Mouse (Mus musculus): ENCODE measurements around the gene Slc16a13. TPM values are rescaled to one million over a fixed set of nuclear protein-coding genes. Genes with fewer than 3 reads are reported as not detected.
A peak's percentile ranks its signal among the peaks of the same experiment; 100 is the strongest.

Slc16a13 gene
- polyA plus RNA-seq, 1 experiment from 2014 or later: 16.1 TPM

GRCm38 (mm10) chr11:70227661-70228245, 6.9 kb upstream of the Slc16a13 start:
- no peaks in the 10 kb centered on the region for H3K9me3 ChIP-seq
- peaks cover 56% of the 10 kb centered on the region for H3K4me1 ChIP-seq
- H3K36me3 ChIP-seq (replicated peaks): no peaks in the 10 kb centered on the region
- WGBS: 85% methylated on average over 4 of the region's 4 CpGs
- H3K4me3 ChIP-seq: peak overlapping the region; percentile 39; the same call in 1 of the 2 replicates
- DNase-seq (ENCODE audit: extremely low spot score, low spot score): no peak
- peaks cover 89% of the 10 kb centered on the region for H3K27me3 ChIP-seq (ENCODE audit: poor library complexity, severe bottlenecking)
- no peak overlapping the region for H3K27ac ChIP-seq

DNA sequence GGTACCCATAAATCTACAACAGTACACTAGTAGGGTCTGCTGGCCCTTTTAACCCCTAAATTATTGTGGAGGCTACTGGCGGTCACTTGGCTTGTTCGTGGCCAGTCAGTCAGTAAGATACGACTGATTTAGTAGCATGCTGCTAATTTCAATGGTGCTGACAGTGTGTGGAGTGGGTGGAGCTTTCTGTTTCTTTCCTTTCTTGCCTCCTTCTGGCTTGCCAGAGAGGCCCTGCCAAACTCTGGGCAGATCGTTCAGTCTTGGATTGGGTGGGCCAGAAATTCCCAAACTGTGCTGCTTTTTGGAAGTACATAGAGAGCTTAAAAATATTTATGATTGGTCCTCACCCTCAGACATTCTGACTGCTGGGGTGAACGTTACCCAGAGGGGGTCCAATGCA, 6.3 kb upstream of the Slc16a13 start:
- H3K36me3 ChIP-seq (replicated peaks): no peaks in the 10 kb centered on the region
- peaks cover 54% of the 10 kb centered on the region for H3K4me1 ChIP-seq
- peaks cover 92% of the 10 kb centered on the region for H3K27me3 ChIP-seq (ENCODE audit: poor library complexity, severe bottlenecking)
- DNase-seq (ENCODE audit: extremely low spot score, low spot score): no peak
- peak overlapping the region; percentile 39 for H3K4me3 ChIP-seq
- no peaks in the 10 kb centered on the region for H3K9me3 ChIP-seq
- H3K27ac ChIP-seq: no peak overlapping the region
- WGBS: 43% methylated on average over 5 of the region's 5 CpGs

- WGBS: 3% methylated on average over 18 of the region's 18 CpGs
- no peaks in the 10 kb centered on the region for H3K9me3 ChIP-seq
- peaks cover 92% of the 10 kb centered on the region for H3K27me3 ChIP-seq (ENCODE audit: poor library complexity, severe bottlenecking)
- DNase-seq (ENCODE audit: extremely low spot score, low spot score): no peak
- peak overlapping the region; percentile 39 for H3K4me3 ChIP-seq
- no peaks in the 10 kb centered on the region for H3K36me3 ChIP-seq (replicated peaks)
- H3K27ac ChIP-seq: peak overlapping the region; percentile 35; the same call in 1 of the 2 replicates
- H3K4me1 ChIP-seq: peaks cover 57% of the 10 kb centered on the region
Observed at GRCm38 (mm10) chr11:70226602-70226890, 5.7 kb upstream of the Slc16a13 start.

GRCm38 (mm10) chr11:70225798-70226601, 5.1 kb upstream of the Slc16a13 start:
- peak; percentile 23 for DNase-seq (ENCODE audit: extremely low spot score, low spot score)
- H3K4me3 ChIP-seq: peak overlapping the region; percentile 39

GRCm38 (mm10) chr11:70223724-70224123, 2.9 kb upstream of the Slc16a13 start:
- no peak for DNase-seq (ENCODE audit: extremely low spot score, low spot score)
- Histone ChIP-seq H3K4me3 (no peak overlapping the region), H3K4me1 (peaks cover 64% of the 10 kb centered on the region), H3K27me3 (ENCODE audit: poor library complexity, severe bottlenecking) (peaks cover 79% of the 10 kb centered on the region), H3K9me3 (no peaks in the 10 kb centered on the region), H3K27ac (no peak overlapping the region), H3K36me3 (replicated peaks) (peaks cover under 1% of the 10 kb centered on the region; the same call in 1 of the 2 replicates)
- WGBS: 87% methylated on average over 9 of the region's 9 CpGs

More at GRCm38 (mm10) chr11:70225798-70226601, 5.1 kb upstream of the Slc16a13 start:
- peaks cover 87% of the 10 kb centered on the region for H3K27me3 ChIP-seq (ENCODE audit: poor library complexity, severe bottlenecking)
- WGBS: 17% methylated on average over 27 of the region's 27 CpGs
- H3K4me1 ChIP-seq: peaks cover 63% of the 10 kb centered on the region
- peak overlapping the region; percentile 35; the same call in 1 of the 2 replicates for H3K27ac ChIP-seq
- no peaks in the 10 kb centered on the region for H3K36me3 ChIP-seq (replicated peaks)
- H3K9me3 ChIP-seq: no peaks in the 10 kb centered on the region

GRCm38 (mm10) chr11:70221603-70222500, 988 bp upstream of the Slc16a13 start:
- Histone ChIP-seq H3K4me1 (peaks cover 54% of the 10 kb centered on the region), H3K36me3 (replicated peaks) (peaks cover 19% of the 10 kb centered on the region), H3K27ac (peak overlapping the region; percentile 90), H3K4me3 (peak overlapping the region; percentile 65), H3K27me3 (ENCODE audit: poor library complexity, severe bottlenecking) (peaks cover 79% of the 10 kb centered on the region), H3K9me3 (no peaks in the 10 kb centered on the region)
- WGBS: 10% methylated on average over 14 of the region's 14 CpGs
- no peak for DNase-seq (ENCODE audit: extremely low spot score, low spot score)

GRCm38 (mm10) chr11:70220323-70220722, 541 bp downstream of the Slc16a13 start:
- Histone ChIP-seq H3K27ac (peak overlapping the region; percentile 90), H3K4me3 (peak overlapping the region; percentile 65), H3K4me1 (peaks cover 49% of the 10 kb centered on the region), H3K36me3 (replicated peaks) (peaks cover 23% of the 10 kb centered on the region), H3K9me3 (no peaks in the 10 kb centered on the region), H3K27me3 (ENCODE audit: poor library complexity, severe bottlenecking) (peaks cover 79% of the 10 kb centered on the region)
- DNase-seq (ENCODE audit: extremely low spot score, low spot score): no peak
- WGBS: under 1% methylated on average over 24 of the region's 24 CpGs

DNA sequence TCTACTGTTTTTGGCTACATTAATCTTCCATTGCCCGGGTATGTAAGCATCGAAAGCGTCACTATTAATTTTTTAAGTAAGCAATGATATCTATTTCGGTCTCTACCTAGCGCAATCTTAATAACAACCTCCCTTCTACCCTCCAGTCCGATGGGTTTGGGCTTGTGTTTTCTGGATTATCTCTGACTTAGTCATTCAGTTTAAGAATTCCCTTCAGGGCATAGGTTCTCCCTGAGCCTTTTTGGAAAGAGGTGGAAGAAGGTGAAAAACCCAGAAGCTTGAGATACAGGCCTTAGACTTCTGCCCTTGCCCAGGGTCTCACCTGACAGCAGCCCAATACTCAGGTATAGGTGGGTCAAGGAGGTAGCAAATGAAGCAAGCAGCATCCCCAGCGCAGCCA, 991 bp downstream of the Slc16a13 start:
- Histone ChIP-seq H3K36me3 (replicated peaks) (peaks cover 23% of the 10 kb centered on the region), H3K27ac (peak overlapping the region; percentile 90), H3K9me3 (no peaks in the 10 kb centered on the region), H3K27me3 (ENCODE audit: poor library complexity, severe bottlenecking) (peaks cover 79% of the 10 kb centered on the region), H3K4me3 (peak overlapping the region; percentile 65), H3K4me1 (peaks cover 53% of the 10 kb centered on the region)
- WGBS: 58% methylated on average over 7 of the region's 7 CpGs
- DNase-seq (ENCODE audit: extremely low spot score, low spot score): no peak

DNA sequence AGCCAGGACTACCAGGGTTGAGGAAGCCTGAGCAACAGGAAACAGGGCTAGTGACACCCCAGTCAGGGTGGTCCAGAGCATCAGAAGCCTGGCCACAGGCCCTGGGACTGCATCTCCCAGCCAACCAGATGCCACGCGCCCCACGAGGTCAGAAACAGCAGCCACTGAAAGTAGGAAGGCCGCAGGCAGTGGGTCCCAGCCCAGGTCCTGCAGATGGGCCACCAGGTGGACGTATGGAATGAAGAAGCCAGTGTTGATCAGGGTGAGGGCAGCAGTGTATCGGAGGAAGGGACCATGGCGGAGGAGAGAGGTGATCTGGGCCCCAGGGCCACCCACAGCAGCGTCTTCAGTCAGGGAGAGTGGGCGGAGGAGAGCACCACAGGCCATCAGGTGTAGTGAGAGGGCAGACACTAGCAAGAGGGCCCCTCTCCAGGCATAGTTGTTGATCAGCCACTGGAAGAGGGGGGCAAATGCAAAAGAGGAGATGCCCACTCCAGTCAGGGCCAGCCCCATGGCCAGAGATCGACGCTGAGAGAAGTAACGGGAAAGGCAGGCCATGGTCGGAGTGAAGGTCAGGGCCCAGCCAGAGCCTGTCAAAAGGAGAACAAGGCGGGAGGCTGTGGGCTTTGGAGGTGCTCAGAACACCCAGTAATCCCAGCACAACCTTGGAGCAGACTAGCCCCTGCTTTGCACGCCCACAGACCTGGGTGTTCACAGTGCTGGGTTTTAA, 2.0 kb downstream of the Slc16a13 start:
- 87% methylated on average over 15 of the region's 15 CpGs for WGBS
- no peaks in the 10 kb centered on the region for H3K9me3 ChIP-seq
- H3K4me3 ChIP-seq: peak overlapping the region; percentile 65
- no peak for DNase-seq (ENCODE audit: extremely low spot score, low spot score)
- H3K4me1 ChIP-seq: peaks cover 63% of the 10 kb centered on the region
- peaks cover 79% of the 10 kb centered on the region for H3K27me3 ChIP-seq (ENCODE audit: poor library complexity, severe bottlenecking)
- peaks cover 23% of the 10 kb centered on the region for H3K36me3 ChIP-seq (replicated peaks)
- H3K27ac ChIP-seq: no peak overlapping the region

DNA sequence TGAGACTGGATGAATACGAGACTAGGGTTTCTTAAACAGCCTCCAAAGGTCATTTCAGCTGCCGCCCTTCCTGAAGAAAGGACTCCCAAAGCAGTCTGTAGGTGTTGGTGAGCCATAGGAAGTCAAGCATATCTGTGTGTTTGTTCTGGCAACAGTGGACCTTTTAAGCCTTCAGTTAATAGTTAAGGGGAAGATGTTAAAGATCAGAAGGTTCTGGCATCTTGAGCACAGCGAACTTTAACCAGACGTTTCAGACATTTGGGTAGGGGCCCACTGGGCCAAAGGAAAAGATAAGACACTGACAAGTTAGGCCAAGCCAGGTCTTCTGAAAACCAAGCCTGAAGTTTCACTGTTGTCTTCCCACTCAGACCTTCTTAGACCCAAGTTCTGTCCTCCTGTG, 2.8 kb downstream of the Slc16a13 start:
- DNase-seq (ENCODE audit: extremely low spot score, low spot score): no peak
- Histone ChIP-seq H3K4me1 (peaks cover 71% of the 10 kb centered on the region), H3K36me3 (replicated peaks) (peaks cover 23% of the 10 kb centered on the region), H3K4me3 (no peak overlapping the region), H3K9me3 (no peaks in the 10 kb centered on the region), H3K27ac (no peak overlapping the region), H3K27me3 (ENCODE audit: poor library complexity, severe bottlenecking) (peaks cover 81% of the 10 kb centered on the region)
- WGBS: 92% methylated on average over 4 of the region's 4 CpGs

GRCm38 (mm10) chr11:70216103-70216502, 4.8 kb downstream of the Slc16a13 start:
- H3K9me3 ChIP-seq: no peaks in the 10 kb centered on the region
- H3K27me3 ChIP-seq (ENCODE audit: poor library complexity, severe bottlenecking): peaks cover 86% of the 10 kb centered on the region
- H3K4me3 ChIP-seq: no peak overlapping the region
- 53% methylated on average over 3 of the region's 3 CpGs for WGBS
- H3K27ac ChIP-seq: no peak overlapping the region
- no peak for DNase-seq (ENCODE audit: extremely low spot score, low spot score)
- peaks cover 57% of the 10 kb centered on the region for H3K4me1 ChIP-seq
- H3K36me3 ChIP-seq (replicated peaks): peaks cover 23% of the 10 kb centered on the region

GRCm38 (mm10) chr11:70215301-70215700, 5.6 kb downstream of the Slc16a13 start:
- H3K36me3 ChIP-seq (replicated peaks): peaks cover 23% of the 10 kb centered on the region
- H3K27me3 ChIP-seq (ENCODE audit: poor library complexity, severe bottlenecking): peaks cover 86% of the 10 kb centered on the region
- DNase-seq (ENCODE audit: extremely low spot score, low spot score): no peak
- no peaks in the 10 kb centered on the region for H3K9me3 ChIP-seq
- peak overlapping the region; percentile 52 for H3K4me3 ChIP-seq
- peaks cover 49% of the 10 kb centered on the region for H3K4me1 ChIP-seq
- 10% methylated on average over 22 of the region's 22 CpGs for WGBS
- no peak overlapping the region for H3K27ac ChIP-seq

Data from forebrain, embryonic 10.5 days (tissue).